Mouse (Mus musculus) cerebellum, adult 2 months (tissue): ENCODE measurements around the gene Acox2. TPM values are rescaled to one million over a fixed set of nuclear protein-coding genes. Genes with fewer than 3 reads are reported as not detected.

Source experiments
- DNase-seq, 2 experiments: peaks; one replicate each; pipeline ENCODE4 v3.0.0; 2021
- H3K27ac ChIP-seq: fragments of 200-500 bp; 2 replicates; pipeline ENCODE4 v1.5.1; 2012; ENCODE audit warnings: low read length, control low read depth, inconsistent platforms; ENCODE audit not compliant: insufficient read depth
- H3K27me3 ChIP-seq: fragments of 200-500 bp; 2 replicates; pipeline ENCODE4 v1.6.1; 2012; ENCODE audit warnings: inconsistent platforms, mild to moderate bottlenecking, low read length, moderate library complexity; ENCODE audit not compliant: control insufficient read depth, insufficient read depth
- H3K4me1 ChIP-seq: fragments of 200-500 bp; 2 replicates; pipeline ENCODE4 v1.6.1; 2011; ENCODE audit warnings: low read length; ENCODE audit not compliant: control insufficient read depth, insufficient read depth
- H3K4me3 ChIP-seq: fragments of 200-500 bp; replicated peaks from 2 replicates; pipeline ENCODE3; 2011; ENCODE audit warnings: mild to moderate bottlenecking, low read depth, low read length, control low read depth; ENCODE audit not compliant: insufficient read depth
- CTCF ChIP-seq: fragments of 200-500 bp; IDR thresholded peaks from 2 replicates; pipeline ENCODE4 v1.5.1; 2011; ENCODE audit warnings: low read depth, mild to moderate bottlenecking, control low read depth, low read length, moderate library complexity, borderline replicate concordance; ENCODE audit not compliant: insufficient read depth
- POLR2A ChIP-seq: fragments of 200-500 bp; IDR thresholded peaks from 2 replicates; pipeline ENCODE4 v1.6.1; 2011; ENCODE audit warnings: low read length, control low read depth, borderline replicate concordance; ENCODE audit not compliant: insufficient read depth
- WGBS: fragments of 180-500 bp; shearing (Covaris S2); methylation state at CpG from one replicate; pipeline ENCODE4 v1.1.7; 2018; 5-methylcytosine and 5-hydroxymethylcytosine counted together
- polyA plus RNA-seq: library from polyadenylated mRNA; depleted of rRNA; stranded (reverse); fragments of >200 nt; gene quantifications from 2 replicates; pipeline ENCODE4 v1.2.3, GENCODE M21; 2012; rRNA removed

Acox2 gene
- polyA plus RNA-seq, 1 experiment, result 0.41 TPM

- no peak for DNase-seq
- H3K27me3 ChIP-seq, result no peaks in the 10 kb centered on the region
- H3K27ac ChIP-seq, result no peak overlapping the region
- TF ChIP-seq CTCF (no peak), POLR2A (no peak)
- WGBS, result 75% methylated on average over 4 of the region's 4 CpGs
- H3K4me1 ChIP-seq, result no peaks in the 10 kb centered on the region
- H3K4me3 ChIP-seq, result no peak overlapping the region
Observed at GRCm38 (mm10) chr14:8180371-8181035, 78.7 kb downstream of the Acox2 start.

GRCm38 (mm10) chr14:8176251-8176650 lies 82.9 kb downstream of the Acox2 start:
- TF ChIP-seq CTCF (no peak), POLR2A (no peak)
- 43% methylated on average over 5 of the region's 5 CpGs for WGBS
- peaks cover 4% of the 10 kb centered on the region; the same call in 1 of the 2 replicates for H3K4me1 ChIP-seq
- H3K27me3 ChIP-seq, result no peaks in the 10 kb centered on the region
- DNase-seq, result no peak
- H3K4me3 ChIP-seq, result no peak overlapping the region
- no peak overlapping the region for H3K27ac ChIP-seq

Other genes starting within 250 kb of the Acox2 start
- 27.5 and 36.2 TPM in 2 replicates for gene Rpp14, start 179.0 kb downstream of the Acox2 start, polyA plus RNA-seq
- gene Pxk, start 161.1 kb downstream of the Acox2 start, polyA plus RNA-seq, result 66.7 and 67.7 TPM in 2 replicates
- 275 and 279 TPM in 2 replicates for gene Pdhb, start 86.3 kb downstream of the Acox2 start, polyA plus RNA-seq
- gene Kctd6, start 45.2 kb downstream of the Acox2 start, polyA plus RNA-seq, result 35.0 and 35.8 TPM in 2 replicates
- 351 and 468 TPM in 2 replicates for gene Fam107a, start 58.7 kb upstream of the Acox2 start, polyA plus RNA-seq
- gene Oit1, start 119.4 kb upstream of the Acox2 start, polyA plus RNA-seq, result not detected in 2 replicates